Comparison of ENCODE assay signal across 8 mouse cellular contexts in the genomic region with DNA sequence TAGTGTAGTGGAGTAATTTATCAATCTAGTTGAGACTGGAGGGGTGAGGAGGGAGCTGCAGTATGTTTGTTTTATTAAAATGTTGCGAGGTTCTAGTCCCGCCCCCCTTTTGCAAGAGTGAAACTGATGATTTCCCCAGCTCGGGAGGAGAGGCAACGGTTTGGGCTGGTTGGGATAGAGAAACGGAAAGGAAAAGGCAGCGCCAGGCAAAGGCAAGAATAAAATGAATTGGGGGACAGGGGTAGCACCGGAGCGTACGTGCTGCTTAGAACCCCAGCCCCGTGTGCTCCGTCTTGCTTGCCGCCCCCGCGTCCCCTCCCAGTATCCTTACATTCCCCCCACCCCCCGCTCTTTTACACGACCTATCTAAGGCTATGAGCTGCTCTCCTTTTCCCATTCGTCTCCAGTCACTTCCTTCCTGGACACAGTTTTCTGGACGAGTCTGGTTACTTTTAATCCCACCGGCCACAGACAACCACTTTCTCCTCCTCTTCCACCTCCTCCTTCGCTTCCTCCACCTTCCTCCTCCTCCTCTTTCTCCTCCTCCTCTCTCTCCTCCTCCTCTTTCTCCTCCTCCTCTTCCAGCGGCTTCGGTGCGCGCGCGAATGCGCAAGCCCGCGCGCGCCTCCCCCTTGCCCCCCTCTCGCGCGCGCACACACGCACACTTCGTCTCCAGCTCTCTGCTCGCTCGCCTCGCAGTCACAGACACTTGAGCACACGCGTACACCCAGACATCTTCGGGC. TPM values are rescaled to one million over a fixed set of nuclear protein-coding genes. Genes with fewer than 3 reads are reported as not detected.
DNase-seq lines count a peak whose midpoint lies in the region; ATAC-seq and TF ChIP-seq lines count a peak whose summit lies in the region.

No protein-coding gene starts in this region.

- peak overlapping the region; percentile 60 for H3K9ac ChIP-seq in hindbrain, embryonic 14.5 days

- H3K27ac ChIP-seq in hindbrain, embryonic 14.5 days, result peak overlapping the region; percentile 82
- H3K27ac ChIP-seq in left cerebral cortex, adult 2 months, result peak overlapping the region; percentile 97
- peak overlapping the region; percentile 96 for H3K27ac ChIP-seq in macrophage

- H3K4me1 ChIP-seq in hindbrain, embryonic 14.5 days (replicated peaks; ENCODE audit: control insufficient read depth, insufficient read depth, low read length), result peaks cover 7% of the 10 kb centered on the region; the same call in 1 of the 2 replicates

- peak overlapping the region; percentile 81 for H3K4me2 ChIP-seq in hindbrain, embryonic 14.5 days (replicated peaks)

- no peaks in the 10 kb centered on the region; the same call in 1 of the 2 replicates for H3K27me3 ChIP-seq in hindbrain, embryonic 14.5 days (ENCODE audit: control insufficient read depth, insufficient read depth, low read length)

- under 1% methylated on average over 43 of the region's 43 CpGs for WGBS in hindbrain, embryonic 14.5 days
- 2% methylated on average over 41 of the region's 43 CpGs for WGBS in macrophage (ENCODE audit: missing documents)

- peaks cover 46% of the 10 kb centered on the region for H3K79me2 ChIP-seq in macrophage (ENCODE audit: inconsistent target)

- DNase-seq in adrenal gland, adult (ENCODE audit: inconsistent age in 2 of 2, low spot score in 1 of 2), result peak; percentile 87 to 95
- peak; percentile 80 to 82 for DNase-seq in cerebellum, postnatal 14 days
- peak; percentile 58 for DNase-seq in gastrocnemius, adult 18-20 months (ENCODE audit: low spot score)
- DNase-seq in hindbrain, embryonic 14.5 days (ENCODE audit: low spot score), result peak; percentile 84
- peak; percentile 72 to 81 for DNase-seq in left cerebral cortex, adult 2 months (ENCODE audit: extremely low spot score in 1 of 2, low spot score in 2 of 2)
- peak; percentile 14 for DNase-seq in retina, postnatal 7 days (ENCODE audit: low read depth, low spot score)
- DNase-seq in yolk sac, embryonic 10.5 days (ENCODE audit: low spot score), result peak; percentile 71

- H3K4me3 ChIP-seq in hindbrain, embryonic 14.5 days (replicated peaks; ENCODE audit: low read length), result peak overlapping the region; percentile 50
- H3K4me3 ChIP-seq in left cerebral cortex, adult 2 months, result peak overlapping the region; percentile 65
- H3K4me3 ChIP-seq in macrophage (ENCODE audit: inconsistent target), result peak overlapping the region; percentile 89

- H3K36me3 ChIP-seq in hindbrain, embryonic 14.5 days (replicated peaks; ENCODE audit: control insufficient read depth, insufficient read depth), result no peaks in the 10 kb centered on the region
- no peaks in the 10 kb centered on the region for H3K36me3 ChIP-seq in macrophage (ENCODE audit: inconsistent target)

- no peaks in the 10 kb centered on the region for H3K9me3 ChIP-seq in hindbrain, embryonic 14.5 days (ENCODE audit: control insufficient read depth, low read length)

- ATAC-seq in hindbrain, embryonic 14.5 days (ENCODE audit: low FRiP score), result peak; percentile 88

- TF ChIP-seq CTCF in left cerebral cortex, adult 2 months (IDR thresholded peaks at IDR 0.05), result no peak

- intact Hi-C loops in left cerebral cortex, adult 2 months (cut with DNase I), result loop anchor here (2.0 to 10.0 kb wide), 11 partner anchors 130 to 1737 kb away; no protein-coding TSS in a partner anchor

RNA-seq across cellular contexts. Expression of a gene that starts 20.5 kb away (rescaled TPM):
- 100 to 1,000 TPM; 431 to 527 TPM for total RNA-seq in gastrocnemius, adult 18-20 months (2021)
- 30.7 and 32.8 TPM in 2 replicates for polyA plus RNA-seq in hindbrain, embryonic 14.5 days (2014; fragmentation: Nextera tagmentation; extraction: Ambion mirVana)
- 100 to 1,000 TPM; 545 to 647 TPM for total RNA-seq in left cerebral cortex, adult 2 months (2021)
- 100 to 1,000 TPM in 20 of 26 experiments, 10 to 100 TPM in 6; 22.7 to 453 (median 163) TPM for total RNA-seq in macrophage (2018; cell fraction: chromatin; rRNA removed)
- 100 to 1,000 TPM in 11 of 26 experiments, 10 to 100 TPM in 15; 33.3 to 121 (median 59.0) TPM for total RNA-seq in macrophage (2018; cell fraction: cytosol; rRNA removed)
- total RNA-seq in macrophage (2018; cell fraction: nucleus; rRNA removed), result 100 to 1,000 TPM in 12 of 26 experiments, 10 to 100 TPM in 14; 33.3 to 308 (median 78.5) TPM
- 56.0 to 74.5 TPM (median 74.3 TPM) in 3 replicates for polyA plus RNA-seq in macrophage (2018)

Comparison
In these comparisons a context has a peak if more than half of its experiments do, and no peak if none do; other contexts are left out.
1. Peak in every context shown above with its lines: DNase-seq, ATAC-seq, H3K4me3 ChIP-seq and H3K27ac ChIP-seq.
2. DNase-seq: peak in every context shown above with its lines; median percentile 91 in adrenal gland, adult; 84 in hindbrain, embryonic 14.5 days; 81 in cerebellum, postnatal 14 days; 76 in left cerebral cortex, adult 2 months; 71 in yolk sac, embryonic 10.5 days; 58 in gastrocnemius, adult 18-20 months; 14 in retina, postnatal 7 days.